ENCODE assay signal across 8 mouse cellular contexts in genomic region chr15:31601279-31601645, GRCm38 (mm10). TPM values are rescaled to one million over a fixed set of nuclear protein-coding genes. Genes with fewer than 3 reads are reported as not detected.
DNase-seq lines count a peak whose midpoint lies in the region; ATAC-seq and TF ChIP-seq lines count a peak whose summit lies in the region.

No protein-coding gene starts in this region.

- TF ChIP-seq POLR2A in cortical plate, adult 2 months (IDR thresholded peaks at IDR 0.05; ENCODE audit: extremely low read depth, insufficient read depth, low read length): no peak
- TF ChIP-seq POLR2A in myocyte (IDR thresholded peaks at IDR 0.05; ENCODE audit: insufficient read length, low read depth): no peak

- peak overlapping the region; percentile 94 for H3K9ac ChIP-seq in kidney, embryonic 16.5 days (replicated peaks; ENCODE audit: low read length)
- H3K9ac ChIP-seq in intestine, embryonic 15.5 days: peak overlapping the region; percentile 93

- H3ac ChIP-seq in myocyte (ENCODE audit: control insufficient read depth, insufficient read length): peak overlapping the region; percentile 93

- no peaks in the 10 kb centered on the region for H3K9me3 ChIP-seq in kidney, embryonic 16.5 days (ENCODE audit: low read length)
- no peaks in the 10 kb centered on the region for H3K9me3 ChIP-seq in intestine, embryonic 15.5 days

- ATAC-seq in kidney, embryonic 16.5 days (ENCODE audit: low FRiP score, low TSS enrichment): peak; percentile 78
- ATAC-seq in intestine, embryonic 15.5 days: peak; percentile 79

- H3K27ac ChIP-seq in kidney, embryonic 16.5 days (ENCODE audit: low read length): peak overlapping the region; percentile 72
- H3K27ac ChIP-seq in cortical plate, adult 2 months (ENCODE audit: insufficient read depth, low read length): peak overlapping the region; percentile 70
- peak overlapping the region; percentile 69 for H3K27ac ChIP-seq in intestine, embryonic 15.5 days

- peak overlapping the region; percentile 67 for H3K4me3 ChIP-seq in kidney, embryonic 16.5 days (ENCODE audit: low read length)
- H3K4me3 ChIP-seq in cortical plate, adult 2 months (ENCODE audit: insufficient read depth, low read length): peak overlapping the region; percentile 76
- H3K4me3 ChIP-seq in intestine, embryonic 15.5 days (replicated peaks): peak overlapping the region; percentile 87
- H3K4me3 ChIP-seq in myocyte: peak overlapping the region; percentile 95

- H3K79me2 ChIP-seq in myocyte (ENCODE audit: control insufficient read depth, insufficient read depth): peaks cover 59% of the 10 kb centered on the region

- peak overlapping the region; percentile 95 for H3K4me2 ChIP-seq in kidney, embryonic 16.5 days (replicated peaks; ENCODE audit: low read depth, low read length)
- peak overlapping the region; percentile 81 for H3K4me2 ChIP-seq in intestine, embryonic 15.5 days (replicated peaks)
- H3K4me2 ChIP-seq in myocyte (ENCODE audit: low read depth): peak overlapping the region; percentile 97

- under 1% methylated on average over 33 of the region's 33 CpGs for WGBS in kidney, embryonic 16.5 days
- WGBS in intestine, embryonic 15.5 days: 0% methylated on average over 33 of the region's 33 CpGs

- TF ChIP-seq CTCF in cortical plate, adult 2 months (IDR thresholded peaks at IDR 0.05; ENCODE audit: extremely low read depth, insufficient read depth, low read length): no peak

- peaks cover 25% of the 10 kb centered on the region for H3K4me1 ChIP-seq in kidney, embryonic 16.5 days (ENCODE audit: insufficient read depth, low read length)
- H3K4me1 ChIP-seq in cortical plate, adult 2 months (ENCODE audit: control insufficient read depth, insufficient read depth, low read length): peaks cover 6% of the 10 kb centered on the region; the same call in 1 of the 2 replicates
- peaks cover 11% of the 10 kb centered on the region for H3K4me1 ChIP-seq in intestine, embryonic 15.5 days (replicated peaks)

- peaks cover 14% of the 10 kb centered on the region for H3K36me3 ChIP-seq in kidney, embryonic 16.5 days (ENCODE audit: insufficient read depth, low read length)
- no peaks in the 10 kb centered on the region; the same call in none of the 2 replicates for H3K36me3 ChIP-seq in intestine, embryonic 15.5 days
- H3K36me3 ChIP-seq in myocyte (ENCODE audit: control insufficient read depth, insufficient read depth): peaks cover 19% of the 10 kb centered on the region

- H3K27me3 ChIP-seq in kidney, embryonic 16.5 days (ENCODE audit: insufficient read depth, low read length): no peaks in the 10 kb centered on the region
- H3K27me3 ChIP-seq in intestine, embryonic 15.5 days (replicated peaks): no peaks in the 10 kb centered on the region
- H3K27me3 ChIP-seq in myocyte (ENCODE audit: control insufficient read depth, insufficient read depth, insufficient read length): no peaks in the 10 kb centered on the region

- no peak for DNase-seq in kidney, postnatal 25 days
- DNase-seq in MN1 (ENCODE audit: low spot score): no peak
- no peak for DNase-seq in gastrocnemius, adult 18-20 months (ENCODE audit: low spot score)
- no peak for DNase-seq in left cerebral cortex, adult 18-20 months (ENCODE audit: low spot score in 2 of 2)

TF ChIP-seq in myocyte, 11 proteins besides CTCF, POLR2A, EP300 and RAD21:
- no peak for TF ChIP-seq MAX (IDR thresholded peaks at IDR 0.05; ENCODE audit: low read depth)
- peak in 1 of 3 experiments; percentile 1 for TF ChIP-seq MYOG (IDR thresholded peaks at IDR 0.05; ENCODE audit: control insufficient read depth in 1 of 3, insufficient read depth in 1 of 3, insufficient read length in 2 of 3, low read depth in 2 of 3)
- peak in 1 of 3 experiments; percentile 37 for TF ChIP-seq MYOD1 (IDR thresholded peaks at IDR 0.05; ENCODE audit: control insufficient read depth in 1 of 3, insufficient read length in 2 of 3, low read depth in 2 of 3)

RNA-seq across cellular contexts. Expression of gene Cct5, which starts 0.3 kb away (rescaled TPM):
- polyA plus RNA-seq in kidney, embryonic 16.5 days (2015; fragmentation: Nextera tagmentation; extraction: Ambion mirVana): 556 and 574 TPM in 2 replicates
- polyA plus RNA-seq in cortical plate, adult 2 months (2012; rRNA removed): 172 and 180 TPM in 2 replicates
- polyA plus RNA-seq in intestine, embryonic 15.5 days (2015; fragmentation: Nextera tagmentation; extraction: Ambion mirVana): 480 and 508 TPM in 2 replicates
- polyA plus RNA-seq in myocyte (2012; fragmentation: generic; extraction: Trizol): 521 TPM
- 100 to 1,000 TPM; 112 to 113 TPM for total RNA-seq in gastrocnemius, adult 18-20 months (2021)
- total RNA-seq in left cerebral cortex, adult 18-20 months (2021): 100 to 1,000 TPM; 193 to 201 TPM

RNA-seq across cellular contexts. Expression of gene Fam173b, which starts 0.4 kb away (rescaled TPM):
- polyA plus RNA-seq in kidney, embryonic 16.5 days (2015; fragmentation: Nextera tagmentation; extraction: Ambion mirVana): 14.2 and 14.8 TPM in 2 replicates
- 11.9 and 13.2 TPM in 2 replicates for polyA plus RNA-seq in cortical plate, adult 2 months (2012; rRNA removed)
- polyA plus RNA-seq in intestine, embryonic 15.5 days (2015; fragmentation: Nextera tagmentation; extraction: Ambion mirVana): 15.2 and 16.6 TPM in 2 replicates
- 37.8 TPM for polyA plus RNA-seq in myocyte (2012; fragmentation: generic; extraction: Trizol)
- total RNA-seq in gastrocnemius, adult 18-20 months (2021): 10 to 100 TPM; 11.5 to 11.6 TPM
- total RNA-seq in left cerebral cortex, adult 18-20 months (2021): 10 to 100 TPM; 11.2 to 11.3 TPM

RNA-seq across cellular contexts. Expression of gene Cmbl, which starts 36.1 kb away (rescaled TPM):
- 21.3 and 22.6 TPM in 2 replicates for polyA plus RNA-seq in kidney, embryonic 16.5 days (2015; fragmentation: Nextera tagmentation; extraction: Ambion mirVana)
- polyA plus RNA-seq in cortical plate, adult 2 months (2012; rRNA removed): 22.0 and 23.8 TPM in 2 replicates
- 34.6 and 36.4 TPM in 2 replicates for polyA plus RNA-seq in intestine, embryonic 15.5 days (2015; fragmentation: Nextera tagmentation; extraction: Ambion mirVana)
- polyA plus RNA-seq in myocyte (2012; fragmentation: generic; extraction: Trizol): 29.0 TPM
- total RNA-seq in gastrocnemius, adult 18-20 months (2021): 10 to 100 TPM; 42.9 to 67.0 TPM
- total RNA-seq in left cerebral cortex, adult 18-20 months (2021): 10 to 100 TPM; 17.0 to 20.2 TPM
